Mouse (Mus musculus) heart, adult 2 months (tissue): Measurements from ENCODE around the gene Pdlim1.

Experiments used
- CTCF ChIP-seq: fragments of 200-600 bp; IDR thresholded peaks from 2 replicates; pipeline ENCODE4 v1.8.1; 2022; ENCODE audit warnings: antibody characterized with exemption, mild to moderate bottlenecking, moderate library complexity
- EP300 ChIP-seq: fragments of 200-500 bp; IDR thresholded peaks from 2 replicates; pipeline ENCODE4 v1.6.1; 2011; ENCODE audit warnings: low read depth, low read length, control low read depth; ENCODE audit not compliant: insufficient read depth
- POLR2A ChIP-seq: fragments of 200-500 bp; IDR thresholded peaks from 2 replicates; pipeline ENCODE4 v1.6.1; 2011; ENCODE audit warnings: mild to moderate bottlenecking, low read depth, low read length, control low read depth; ENCODE audit not compliant: insufficient read depth

- TF ChIP-seq CTCF = no peak
- TF ChIP-seq EP300 = no peak
- TF ChIP-seq POLR2A = no peak
These were observed 50.8 kb downstream of the Pdlim1 start for GRCm38 (mm10) chr19:40220878-40221277.
